Mouse (Mus musculus) bone marrow macrophage, adult 2 months (primary cell): ENCODE results near the gene Bcat1.

ENCODE experiments used
- CTCF ChIP-seq: IDR thresholded peaks from 2 replicates; pipeline ENCODE4 v1.5.1; 2012; ENCODE audit warnings: low read depth, mild to moderate bottlenecking, low read length, moderate library complexity
- POLR2A ChIP-seq: IDR thresholded peaks from 2 replicates; pipeline ENCODE4 v1.6.1; 2012; ENCODE audit warnings: mild to moderate bottlenecking, low read depth, low read length, borderline replicate concordance

DNA sequence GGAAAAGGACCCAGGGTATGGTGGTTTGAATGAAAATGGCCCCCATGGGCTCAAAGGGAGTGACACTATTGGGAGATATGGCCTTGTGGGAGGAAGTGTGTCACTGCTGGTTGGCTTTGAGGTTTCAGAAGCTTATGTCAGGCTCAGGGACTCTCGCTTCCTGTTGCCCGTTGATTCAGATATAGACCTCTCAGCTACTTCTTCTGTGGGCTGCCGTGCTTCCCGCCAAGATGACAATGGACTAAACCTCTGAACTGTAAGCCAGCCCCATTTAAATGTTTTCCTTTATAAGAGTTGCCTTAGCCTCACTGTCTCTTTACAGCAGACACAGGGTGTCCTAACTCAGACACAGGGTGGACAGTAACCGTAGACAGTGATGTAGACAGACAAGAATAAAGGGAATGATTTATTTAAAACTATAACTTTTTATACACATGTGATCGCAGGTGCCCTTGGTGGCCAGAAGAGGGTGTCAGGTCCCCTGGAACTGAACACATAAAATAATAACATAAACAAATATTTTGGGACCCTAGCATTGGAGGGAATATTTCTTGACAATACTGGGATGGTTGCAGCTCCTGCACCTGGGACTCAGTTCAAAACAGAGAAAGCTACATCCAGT lies 39.6 kb upstream of the Bcat1 start, which contains the start of gene Lrmp:
- TF ChIP-seq CTCF = no peak
- no peak for TF ChIP-seq POLR2A
